Mouse (Mus musculus) hindbrain, postnatal 0 days (tissue): ENCODE measurements around the gene Bag3. TPM values are rescaled to one million over a fixed set of nuclear protein-coding genes. Genes with fewer than 3 reads are reported as not detected.

Experiments used
- ATAC-seq: fragments of 200-750 bp; cut with Nextera tagmentation; 2 replicates; pipeline ENCODE4 v1.8.0; 2017; ENCODE audit warnings: mild to moderate bottlenecking, moderate TSS enrichment, moderate library complexity
- DNase-seq: peaks from one replicate; pipeline ENCODE4 v3.0.0-alpha.2; 2015; ENCODE audit warnings: low spot score
- H3K27ac ChIP-seq: fragments of 300-500 bp; sonication (generic); 2 replicates; pipeline ENCODE4 v1.5.1; 2014; ENCODE audit warnings: mild to moderate bottlenecking
- H3K27me3 ChIP-seq: fragments of 300-500 bp; sonication (generic); 2 replicates; pipeline ENCODE4 v1.6.1; 2014; ENCODE audit warnings: low read length, mixed read lengths; ENCODE audit not compliant: insufficient read depth
- H3K36me3 ChIP-seq: fragments of 300-500 bp; sonication (generic); 2 replicates; pipeline ENCODE4 v1.6.1; 2014; ENCODE audit warnings: low read length, mixed read lengths; ENCODE audit not compliant: insufficient read depth
- H3K4me1 ChIP-seq: fragments of 300-500 bp; sonication (generic); 2 replicates; pipeline ENCODE4 v1.6.1; 2014; ENCODE audit warnings: antibody characterized with exemption, low read length, mixed read lengths; ENCODE audit not compliant: insufficient read depth
- H3K4me2 ChIP-seq: fragments of 300-500 bp; sonication (generic); 2 replicates; pipeline ENCODE4 v1.6.1; 2014; ENCODE audit warnings: low read depth, mild to moderate bottlenecking, low read length, moderate library complexity, mixed read lengths
- H3K4me3 ChIP-seq: fragments of 300-500 bp; sonication (generic); 2 replicates; pipeline ENCODE4 v1.5.1; 2014; ENCODE audit warnings: low read length
- H3K9ac ChIP-seq: fragments of 300-500 bp; sonication (generic); replicated peaks from 2 replicates; pipeline ENCODE4 v1.6.1; 2014; ENCODE audit warnings: mild to moderate bottlenecking, low read length, moderate library complexity, mixed read lengths
- H3K9me3 ChIP-seq: fragments of 300-500 bp; sonication (generic); 2 replicates; pipeline ENCODE4 v1.6.1; 2016; ENCODE audit warnings: low read length, mixed read lengths
- CTCF ChIP-seq: IDR thresholded peaks from 2 replicates; pipeline ENCODE4 v1.5.1; 2016; ENCODE audit warnings: antibody characterized with exemption, control low read depth, low read depth
- WGBS: fragments of 180-500 bp; shearing (Covaris S2); extraction: QIAGEN DNeasy Blood & Tissue Kit; methylation state at CpG from one replicate; pipeline ENCODE4 v1.1.7; 2014; 5-methylcytosine and 5-hydroxymethylcytosine counted together
- polyA plus RNA-seq: library from polyadenylated mRNA; unstranded; fragments of >200 nt; fragmentation: Nextera tagmentation; extraction: Ambion mirVana; gene quantifications from 2 replicates; pipeline ENCODE4 v1.2.1, GENCODE M21; 2015
- total RNA-seq: library from RNA; depleted of rRNA; stranded (reverse); fragments of >200 nt; gene quantifications from 2 replicates; pipeline ENCODE4 v1.2.3, GENCODE M21; 2014

Bag3 gene
- total and polyA plus RNA-seq, 2 experiments from 2014 or later: 4.7 to 6.7 TPM

- Histone ChIP-seq H3K36me3 (no peaks in the 10 kb centered on the region), H3K4me3 (no peak overlapping the region), H3K27ac (no peak overlapping the region), H3K4me2 (no peak overlapping the region), H3K27me3 (no peaks in the 10 kb centered on the region), H3K9me3 (no peaks in the 10 kb centered on the region), H3K4me1 (peaks cover 14% of the 10 kb centered on the region), H3K9ac (no peak overlapping the region)
- 91% methylated on average over 8 of the region's 8 CpGs for WGBS
- no peak for TF ChIP-seq CTCF
- no peak for ATAC-seq
- no peak for DNase-seq
Observed at GRCm38 (mm10) chr7:128546031-128546430, 22.6 kb downstream of the Bag3 start.

GRCm38 (mm10) chr7:128549137-128549536 is 25.7 kb downstream of the Bag3 start:
- Histone ChIP-seq H3K9ac (no peak overlapping the region), H3K4me2 (no peak overlapping the region), H3K36me3 (no peaks in the 10 kb centered on the region), H3K27ac (peak overlapping the region; percentile 70; the same call in 1 of the 2 replicates), H3K4me1 (no peaks in the 10 kb centered on the region; the same call in 1 of the 2 replicates), H3K27me3 (no peaks in the 10 kb centered on the region), H3K9me3 (no peaks in the 10 kb centered on the region), H3K4me3 (no peak overlapping the region)
- 50% methylated on average over 4 of the region's 4 CpGs for WGBS
- no peak for ATAC-seq
- TF ChIP-seq CTCF: no peak
- DNase-seq: no peak

- Histone ChIP-seq H3K4me1 (no peaks in the 10 kb centered on the region; the same call in 1 of the 2 replicates), H3K27me3 (no peaks in the 10 kb centered on the region), H3K9me3 (no peaks in the 10 kb centered on the region), H3K4me2 (no peak overlapping the region), H3K36me3 (no peaks in the 10 kb centered on the region), H3K27ac (peak overlapping the region; percentile 70), H3K4me3 (no peak overlapping the region), H3K9ac (no peak overlapping the region)
- 8% methylated on average over 1 of the region's 1 CpGs for WGBS
- DNase-seq (peak; percentile 80), ATAC-seq (peak; percentile 66)
- TF ChIP-seq CTCF: no peak
Observed at GRCm38 (mm10) chr7:128550328-128551086, 27.1 kb downstream of the Bag3 start.

- WGBS: 16% methylated on average over 3 of the region's 3 CpGs
- ATAC-seq (peak; percentile 58; the same call in 1 of the 2 replicates), DNase-seq (peak; percentile 36)
- Histone ChIP-seq H3K27me3 (no peaks in the 10 kb centered on the region), H3K4me1 (no peaks in the 10 kb centered on the region; the same call in 1 of the 2 replicates), H3K4me2 (no peak overlapping the region), H3K36me3 (no peaks in the 10 kb centered on the region), H3K27ac (peak overlapping the region; percentile 70), H3K4me3 (no peak overlapping the region), H3K9ac (no peak overlapping the region), H3K9me3 (no peaks in the 10 kb centered on the region)
- TF ChIP-seq CTCF: no peak
Observed at GRCm38 (mm10) chr7:128551087-128551457, 27.7 kb downstream of the Bag3 start.

- Histone ChIP-seq H3K9ac (no peak overlapping the region), H3K36me3 (no peaks in the 10 kb centered on the region), H3K4me2 (no peak overlapping the region), H3K4me1 (no peaks in the 10 kb centered on the region; the same call in 1 of the 2 replicates), H3K4me3 (no peak overlapping the region), H3K27me3 (no peaks in the 10 kb centered on the region), H3K9me3 (no peaks in the 10 kb centered on the region), H3K27ac (no peak overlapping the region)
- ATAC-seq (no peak), DNase-seq (no peak)
- WGBS: 35% methylated on average over 3 of the region's 3 CpGs
- no peak for TF ChIP-seq CTCF
Observed at GRCm38 (mm10) chr7:128553105-128553705, 29.8 kb downstream of the Bag3 start.

- no peaks in the 10 kb centered on the region for H3K27me3 ChIP-seq
- H3K4me1 ChIP-seq: no peaks in the 10 kb centered on the region; the same call in 1 of the 2 replicates
- TF ChIP-seq CTCF: no peak
- H3K36me3 ChIP-seq: no peaks in the 10 kb centered on the region
- H3K4me2 ChIP-seq: no peak overlapping the region
- 88% methylated on average over 6 of the region's 6 CpGs for WGBS
- H3K9ac ChIP-seq: no peak overlapping the region
- no peaks in the 10 kb centered on the region for H3K9me3 ChIP-seq
- no peak overlapping the region for H3K4me3 ChIP-seq
- ATAC-seq (no peak), DNase-seq (no peak)
- H3K27ac ChIP-seq: no peak overlapping the region
Observed at GRCm38 (mm10) chr7:128554502-128554901, 31.1 kb downstream of the Bag3 start.
